In the genomic region with DNA sequence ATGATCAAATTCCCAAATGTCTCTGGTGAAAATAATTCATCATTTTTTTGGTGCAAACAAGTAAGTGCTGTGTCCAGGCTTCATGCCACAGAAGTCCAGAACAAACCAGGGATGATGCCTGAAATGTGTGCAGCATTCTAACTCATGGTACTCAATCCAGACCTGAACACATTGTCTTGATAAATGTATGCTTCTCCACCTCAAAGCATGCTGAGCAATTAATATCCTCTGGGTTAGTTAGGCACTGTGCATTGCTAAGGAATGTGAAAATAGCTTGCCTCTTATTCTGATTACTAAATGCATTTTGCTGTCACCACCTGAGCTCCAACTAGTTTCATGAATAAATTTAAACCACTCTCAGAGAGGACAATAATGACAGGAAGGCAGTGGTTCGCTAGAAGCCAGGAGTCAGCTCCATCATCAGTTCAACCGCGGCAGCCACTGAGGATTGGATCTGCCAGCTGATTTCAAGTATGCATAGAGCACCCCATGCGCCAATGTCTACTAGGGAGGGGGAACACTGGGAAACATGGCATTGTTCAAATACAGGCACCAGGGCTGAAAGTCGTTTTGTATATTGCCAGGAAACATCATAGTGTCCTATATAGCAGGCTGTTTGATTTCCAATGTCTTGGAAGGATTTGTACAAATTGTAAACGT, we compare ENCODE assay signal across 11 mouse cellular contexts.
"Had no signal": no experiment of that assay in that cellular context is flagged by ENCODE, and none has a peak within 500 bp of the region (broad histone marks: within the 10 kb centered on the region; RNA-seq: fewer than 3 reads in every experiment).

No protein-coding gene starts in this region.

- H3K9ac ChIP-seq: kidney, embryonic 15.5 days; limb, embryonic 13.5 days; liver, embryonic 14.5 days had no signal

- H3K27ac ChIP-seq: kidney, embryonic 15.5 days; limb, embryonic 13.5 days; liver, embryonic 14.5 days had no signal

- H3K4me3 ChIP-seq: kidney, embryonic 15.5 days; limb, embryonic 13.5 days had no signal

- H3K9me3 ChIP-seq: kidney, embryonic 15.5 days; limb, embryonic 13.5 days had no signal

- H3K4me1 ChIP-seq: kidney, embryonic 15.5 days; limb, embryonic 13.5 days had no signal

- DNase-seq: kidney, adult 18-20 months; kidney, postnatal 14 days; left cerebral cortex, postnatal 4 days; lung, adult 18-20 months; right cerebral cortex, adult 18-20 months; right cerebral cortex, postnatal 25 days; thymus, adult 2 months; thymus, postnatal 25 days had no signal

- H3K27me3 ChIP-seq: limb, embryonic 13.5 days had no signal

- H3K36me3 ChIP-seq: kidney, embryonic 15.5 days had no signal

- H3K4me2 ChIP-seq: kidney, embryonic 15.5 days; limb, embryonic 13.5 days had no signal
